Mouse (Mus musculus): ENCODE measurements around the gene Slc34a2. TPM values are rescaled to one million over a fixed set of nuclear protein-coding genes. Genes with fewer than 3 reads are reported as not detected.

Gene Slc34a2
- total and polyA plus RNA-seq, 2 experiments from 2014 or later = 0.29 to 0.68 TPM

DNA sequence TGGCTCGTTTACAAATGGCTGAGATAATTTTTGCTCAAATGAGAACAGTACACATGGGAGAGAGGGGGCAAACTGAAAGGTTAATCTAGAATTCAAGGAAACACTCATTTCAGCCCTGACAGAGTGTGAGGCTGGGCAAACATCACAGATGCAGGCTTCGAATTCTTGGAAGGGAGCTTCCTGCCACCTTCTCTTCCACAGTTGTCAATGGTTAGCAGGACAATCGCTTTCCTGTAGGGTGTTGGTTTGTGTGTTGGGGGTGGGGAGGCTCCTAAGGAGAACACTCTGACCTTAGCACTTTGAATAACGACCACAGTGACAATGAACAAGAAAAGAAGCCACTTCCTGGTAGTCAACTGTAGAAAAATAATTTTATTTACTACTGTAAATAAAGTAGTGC is 68.8 kb downstream of the Slc34a2 start:
- Histone ChIP-seq H3K4me2 (ENCODE audit: low read depth, low read length) (no peak overlapping the region), H3K27me3 (ENCODE audit: insufficient read depth, low read length) (no peaks in the 10 kb centered on the region), H3K36me3 (ENCODE audit: insufficient read depth, low read length) (no peaks in the 10 kb centered on the region), H3K9me3 (ENCODE audit: low read length) (no peaks in the 10 kb centered on the region), H3K4me3 (ENCODE audit: low read length) (no peak overlapping the region), H3K9ac (replicated peaks; ENCODE audit: low read length) (no peak overlapping the region), H3K4me1 (ENCODE audit: insufficient read depth, low read length) (peaks cover 3% of the 10 kb centered on the region; the same call in 1 of the 2 replicates), H3K27ac (no peak overlapping the region)
- no peak for TF ChIP-seq CTCF (IDR thresholded peaks at IDR 0.05; ENCODE audit: low read depth)
- 50% methylated on average over 4 of the region's 4 CpGs for WGBS
- DNase-seq (ENCODE audit: low spot score) = no peak
- ATAC-seq = no peak

DNA sequence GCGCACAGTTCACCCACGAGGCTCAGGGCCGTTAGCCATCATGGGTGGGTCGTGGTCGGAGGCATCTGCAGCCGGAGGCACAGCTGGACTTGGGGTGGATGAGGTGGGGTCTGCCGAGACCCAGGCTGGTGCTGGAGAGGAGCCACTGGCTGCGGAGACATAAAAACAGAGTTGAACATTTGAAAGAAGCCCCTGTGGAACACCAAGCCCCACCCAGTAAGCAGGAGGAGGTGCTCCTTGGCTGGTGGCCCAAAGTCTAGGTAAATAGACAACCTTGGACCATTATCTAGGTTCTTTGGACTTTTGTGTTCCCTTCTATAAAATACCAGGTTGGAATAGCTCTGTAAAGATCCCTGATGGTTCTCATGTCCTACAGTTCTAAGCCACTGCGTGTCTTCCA is 70.1 kb downstream of the Slc34a2 start:
- TF ChIP-seq CTCF (IDR thresholded peaks at IDR 0.05; ENCODE audit: low read depth) = no peak
- ATAC-seq (no peak), DNase-seq (ENCODE audit: low spot score) (no peak)
- H3K9me3 ChIP-seq (ENCODE audit: low read length) = no peaks in the 10 kb centered on the region
- 79% methylated on average over 9 of the region's 9 CpGs for WGBS
- H3K9ac ChIP-seq (replicated peaks; ENCODE audit: low read length) = no peak overlapping the region
- no peak overlapping the region for H3K4me2 ChIP-seq (ENCODE audit: low read depth, low read length)
- H3K36me3 ChIP-seq (ENCODE audit: insufficient read depth, low read length) = no peaks in the 10 kb centered on the region
- no peak overlapping the region for H3K4me3 ChIP-seq (ENCODE audit: low read length)
- H3K27ac ChIP-seq = no peak overlapping the region
- H3K27me3 ChIP-seq (ENCODE audit: insufficient read depth, low read length) = no peaks in the 10 kb centered on the region
- peaks cover 3% of the 10 kb centered on the region; the same call in 1 of the 2 replicates for H3K4me1 ChIP-seq (ENCODE audit: insufficient read depth, low read length)

DNA sequence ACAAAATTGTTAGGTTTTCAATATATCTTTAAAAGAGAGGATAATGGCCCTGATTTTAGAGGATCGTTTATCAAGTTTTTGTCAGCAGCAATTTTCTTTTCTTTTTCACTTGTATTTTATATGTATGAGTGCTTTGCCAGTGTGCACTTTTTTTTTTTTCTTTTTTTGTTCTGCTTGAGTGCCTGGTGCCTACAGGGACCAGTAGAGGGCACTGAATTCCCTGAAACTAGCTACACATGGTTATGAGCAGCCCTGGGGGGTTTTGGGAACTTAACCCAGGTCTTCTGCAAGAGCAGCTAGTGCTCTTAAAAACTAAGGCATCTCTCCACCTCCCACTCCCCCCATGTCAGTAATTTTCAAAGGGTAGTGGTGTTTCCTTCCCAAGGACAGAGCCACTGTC is 70.8 kb downstream of the Slc34a2 start:
- peak; percentile 49 for DNase-seq (ENCODE audit: low spot score)
- Histone ChIP-seq H3K27me3 (ENCODE audit: insufficient read depth, low read length) (no peaks in the 10 kb centered on the region), H3K9ac (replicated peaks; ENCODE audit: low read length) (no peak overlapping the region), H3K4me2 (ENCODE audit: low read depth, low read length) (no peak overlapping the region), H3K27ac (no peak overlapping the region), H3K4me1 (ENCODE audit: insufficient read depth, low read length) (peaks cover 3% of the 10 kb centered on the region; the same call in 1 of the 2 replicates), H3K4me3 (ENCODE audit: low read length) (no peak overlapping the region), H3K9me3 (ENCODE audit: low read length) (no peaks in the 10 kb centered on the region), H3K36me3 (ENCODE audit: insufficient read depth, low read length) (no peaks in the 10 kb centered on the region)
- peak; percentile 36 for TF ChIP-seq CTCF (IDR thresholded peaks at IDR 0.05; ENCODE audit: low read depth)
- 89% methylated on average over 1 of the region's 1 CpGs for WGBS
- no peak for ATAC-seq

- Histone ChIP-seq H3K9me3 (ENCODE audit: low read length) (no peaks in the 10 kb centered on the region), H3K27ac (no peak overlapping the region), H3K36me3 (ENCODE audit: insufficient read depth, low read length) (no peaks in the 10 kb centered on the region), H3K4me1 (ENCODE audit: insufficient read depth, low read length) (peaks cover 3% of the 10 kb centered on the region; the same call in 1 of the 2 replicates), H3K27me3 (ENCODE audit: insufficient read depth, low read length) (no peaks in the 10 kb centered on the region), H3K9ac (replicated peaks; ENCODE audit: low read length) (no peak overlapping the region), H3K4me2 (ENCODE audit: low read depth, low read length) (no peak overlapping the region), H3K4me3 (ENCODE audit: low read length) (no peak overlapping the region)
- no peak for DNase-seq (ENCODE audit: low spot score)
- ATAC-seq = no peak
- 57% methylated on average over 4 of the region's 4 CpGs for WGBS
- TF ChIP-seq CTCF (IDR thresholded peaks at IDR 0.05; ENCODE audit: low read depth) = no peak
These were observed 72.3 kb downstream of the Slc34a2 start for GRCm38 (mm10) chr5:53110225-53110624.

GRCm38 (mm10) chr5:53111036-53111435 is 73.2 kb downstream of the Slc34a2 start:
- TF ChIP-seq CTCF (IDR thresholded peaks at IDR 0.05; ENCODE audit: low read depth) = no peak
- no peak for ATAC-seq
- Histone ChIP-seq H3K36me3 (ENCODE audit: insufficient read depth, low read length) (0 out of 2 replicates have a peak, but pooled peaks cover 1% of the 10 kb centered on the region), H3K9ac (replicated peaks; ENCODE audit: low read length) (no peak overlapping the region), H3K4me2 (ENCODE audit: low read depth, low read length) (no peak overlapping the region), H3K27ac (no peak overlapping the region), H3K9me3 (ENCODE audit: low read length) (no peaks in the 10 kb centered on the region), H3K27me3 (ENCODE audit: insufficient read depth, low read length) (no peaks in the 10 kb centered on the region), H3K4me1 (ENCODE audit: insufficient read depth, low read length) (peaks cover 3% of the 10 kb centered on the region; the same call in 1 of the 2 replicates), H3K4me3 (ENCODE audit: low read length) (no peak overlapping the region)
- WGBS = 39% methylated on average over 5 of the region's 5 CpGs
- DNase-seq (ENCODE audit: low spot score) = no peak

GRCm38 (mm10) chr5:53112942-53113341 is 75.1 kb downstream of the Slc34a2 start:
- ATAC-seq = no peak
- 93% methylated on average over 5 of the region's 5 CpGs for WGBS

GRCm38 (mm10) chr5:53114616-53115267 is 76.9 kb downstream of the Slc34a2 start:
- no peak overlapping the region for H3K9ac ChIP-seq (replicated peaks; ENCODE audit: low read length)
- H3K9me3 ChIP-seq (ENCODE audit: low read length) = no peaks in the 10 kb centered on the region
- WGBS = 61% methylated on average over 12 of the region's 12 CpGs
- ATAC-seq (no peak), DNase-seq (ENCODE audit: low spot score) (no peak)
- H3K4me1 ChIP-seq (ENCODE audit: insufficient read depth, low read length) = peaks cover 3% of the 10 kb centered on the region; the same call in 1 of the 2 replicates
- H3K27me3 ChIP-seq (ENCODE audit: insufficient read depth, low read length) = no peaks in the 10 kb centered on the region
- no peak overlapping the region for H3K4me3 ChIP-seq (ENCODE audit: low read length)
- no peak overlapping the region for H3K27ac ChIP-seq
- no peak for TF ChIP-seq CTCF (IDR thresholded peaks at IDR 0.05; ENCODE audit: low read depth)
- no peak overlapping the region for H3K4me2 ChIP-seq (ENCODE audit: low read depth, low read length)
- 0 out of 2 replicates have a peak, but pooled peaks cover 4% of the 10 kb centered on the region for H3K36me3 ChIP-seq (ENCODE audit: insufficient read depth, low read length)

More at GRCm38 (mm10) chr5:53112942-53113341, 75.1 kb downstream of the Slc34a2 start:
- no peak overlapping the region for H3K4me2 ChIP-seq (ENCODE audit: low read depth, low read length)
- no peak overlapping the region for H3K4me3 ChIP-seq (ENCODE audit: low read length)
- peak; percentile 40 for TF ChIP-seq CTCF (IDR thresholded peaks at IDR 0.05; ENCODE audit: low read depth)
- H3K27me3 ChIP-seq (ENCODE audit: insufficient read depth, low read length) = no peaks in the 10 kb centered on the region
- DNase-seq (ENCODE audit: low spot score) = no peak
- no peak overlapping the region for H3K27ac ChIP-seq
- no peaks in the 10 kb centered on the region for H3K9me3 ChIP-seq (ENCODE audit: low read length)
- 0 out of 2 replicates have a peak, but pooled peaks cover 4% of the 10 kb centered on the region for H3K36me3 ChIP-seq (ENCODE audit: insufficient read depth, low read length)
- peaks cover 3% of the 10 kb centered on the region; the same call in 1 of the 2 replicates for H3K4me1 ChIP-seq (ENCODE audit: insufficient read depth, low read length)
- no peak overlapping the region for H3K9ac ChIP-seq (replicated peaks; ENCODE audit: low read length)
